Mouse (Mus musculus): Measurements from ENCODE around the gene Inafm2. TPM values are rescaled to one million over a fixed set of nuclear protein-coding genes. Genes with fewer than 3 reads are reported as not detected.

Inafm2 gene
- polyA plus RNA-seq, 1 experiment: not detected

GRCm38 (mm10) chr2:118772158-118772874 is 26.8 kb downstream of the Inafm2 start, which contains the start of gene Phgr1:
Gene Phgr1 (plus strand): TSS chr2:118772769.
- TF ChIP-seq CTCF (IDR thresholded peaks at IDR 0.05; ENCODE audit: insufficient read depth, low read depth, low read length) (no peak), POLR2A (IDR thresholded peaks at IDR 0.05; ENCODE audit: insufficient read depth, low read depth, low read length) (no peak)
- Histone ChIP-seq H3K4me1 (ENCODE audit: control insufficient read depth, insufficient read depth, low read length) (peaks cover 17% of the 10 kb centered on the region), H3K4me3 (ENCODE audit: insufficient read depth, low read depth, low read length) (no peak within 1 kb of the TSS), H3K27ac (ENCODE audit: insufficient read depth, low read depth, low read length) (no peak within 1 kb of the TSS)
- WGBS: 82% methylated on average over 6 of the region's 6 CpGs

- H3K4me3 ChIP-seq (ENCODE audit: insufficient read depth, low read depth, low read length): no peak overlapping the region
- no peak overlapping the region for H3K27ac ChIP-seq (ENCODE audit: insufficient read depth, low read depth, low read length)
- 92% methylated on average over 2 of the region's 2 CpGs for WGBS
- no peak for TF ChIP-seq POLR2A (IDR thresholded peaks at IDR 0.05; ENCODE audit: insufficient read depth, low read depth, low read length)
- TF ChIP-seq CTCF (IDR thresholded peaks at IDR 0.05; ENCODE audit: insufficient read depth, low read depth, low read length): no peak
- H3K4me1 ChIP-seq (ENCODE audit: control insufficient read depth, insufficient read depth, low read length): peaks cover 22% of the 10 kb centered on the region
These were observed 29.0 kb downstream of the Inafm2 start for GRCm38 (mm10) chr2:118774536-118774935.

GRCm38 (mm10) chr2:118775396-118775795 is 29.8 kb downstream of the Inafm2 start:
- peaks cover 22% of the 10 kb centered on the region for H3K4me1 ChIP-seq (ENCODE audit: control insufficient read depth, insufficient read depth, low read length)
- 35% methylated on average over 1 of the region's 1 CpGs for WGBS
- no peak for TF ChIP-seq CTCF (IDR thresholded peaks at IDR 0.05; ENCODE audit: insufficient read depth, low read depth, low read length)
- no peak for TF ChIP-seq POLR2A (IDR thresholded peaks at IDR 0.05; ENCODE audit: insufficient read depth, low read depth, low read length)
- no peak overlapping the region for H3K27ac ChIP-seq (ENCODE audit: insufficient read depth, low read depth, low read length)
- H3K4me3 ChIP-seq (ENCODE audit: insufficient read depth, low read depth, low read length): no peak overlapping the region

- no peak overlapping the region for H3K4me3 ChIP-seq (ENCODE audit: insufficient read depth, low read depth, low read length)
- WGBS: 14% methylated on average over 4 of the region's 4 CpGs
- peaks cover 22% of the 10 kb centered on the region for H3K4me1 ChIP-seq (ENCODE audit: control insufficient read depth, insufficient read depth, low read length)
- H3K27ac ChIP-seq (ENCODE audit: insufficient read depth, low read depth, low read length): peak overlapping the region; percentile 57
- TF ChIP-seq CTCF (IDR thresholded peaks at IDR 0.05; ENCODE audit: insufficient read depth, low read depth, low read length) (no peak), POLR2A (IDR thresholded peaks at IDR 0.05; ENCODE audit: insufficient read depth, low read depth, low read length) (no peak)
These were observed 30.3 kb downstream of the Inafm2 start for GRCm38 (mm10) chr2:118775846-118776245.

- WGBS: 55% methylated on average over 2 of the region's 2 CpGs
- H3K27ac ChIP-seq (ENCODE audit: insufficient read depth, low read depth, low read length): peak overlapping the region; percentile 57
These were observed 30.7 kb downstream of the Inafm2 start for GRCm38 (mm10) chr2:118776295-118776694.

GRCm38 (mm10) chr2:118778418-118778817 is 32.9 kb downstream of the Inafm2 start:
- 89% methylated on average over 4 of the region's 4 CpGs for WGBS
- Histone ChIP-seq H3K4me3 (ENCODE audit: insufficient read depth, low read depth, low read length) (no peak overlapping the region), H3K4me1 (ENCODE audit: control insufficient read depth, insufficient read depth, low read length) (peaks cover 24% of the 10 kb centered on the region), H3K27ac (ENCODE audit: insufficient read depth, low read depth, low read length) (no peak overlapping the region)
- TF ChIP-seq POLR2A (IDR thresholded peaks at IDR 0.05; ENCODE audit: insufficient read depth, low read depth, low read length) (no peak), CTCF (IDR thresholded peaks at IDR 0.05; ENCODE audit: insufficient read depth, low read depth, low read length) (no peak)

More at GRCm38 (mm10) chr2:118776295-118776694, 30.7 kb downstream of the Inafm2 start:
- no peak overlapping the region for H3K4me3 ChIP-seq (ENCODE audit: insufficient read depth, low read depth, low read length)
- no peak for TF ChIP-seq POLR2A (IDR thresholded peaks at IDR 0.05; ENCODE audit: insufficient read depth, low read depth, low read length)
- no peak for TF ChIP-seq CTCF (IDR thresholded peaks at IDR 0.05; ENCODE audit: insufficient read depth, low read depth, low read length)
- peaks cover 22% of the 10 kb centered on the region for H3K4me1 ChIP-seq (ENCODE audit: control insufficient read depth, insufficient read depth, low read length)

GRCm38 (mm10) chr2:118779065-118779464 is 33.5 kb downstream of the Inafm2 start:
- TF ChIP-seq POLR2A (IDR thresholded peaks at IDR 0.05; ENCODE audit: insufficient read depth, low read depth, low read length) (no peak), CTCF (IDR thresholded peaks at IDR 0.05; ENCODE audit: insufficient read depth, low read depth, low read length) (no peak)
- peaks cover 24% of the 10 kb centered on the region for H3K4me1 ChIP-seq (ENCODE audit: control insufficient read depth, insufficient read depth, low read length)
- peak overlapping the region; percentile 52 for H3K4me3 ChIP-seq (ENCODE audit: insufficient read depth, low read depth, low read length)
- peak overlapping the region; percentile 77 for H3K27ac ChIP-seq (ENCODE audit: insufficient read depth, low read depth, low read length)
- 4% methylated on average over 10 of the region's 10 CpGs for WGBS

GRCm38 (mm10) chr2:118779504-118780480 is 34.2 kb downstream of the Inafm2 start, which contains the start of gene Disp2:
Gene Disp2 (plus strand): TSS chr2:118779719.
- 7% methylated on average over 39 of the region's 39 CpGs for WGBS
- Histone ChIP-seq H3K27ac (ENCODE audit: insufficient read depth, low read depth, low read length) (peak within 1 kb of the TSS; percentile 77), H3K4me3 (ENCODE audit: insufficient read depth, low read depth, low read length) (peak within 1 kb of the TSS; percentile 52), H3K4me1 (ENCODE audit: control insufficient read depth, insufficient read depth, low read length) (peaks cover 24% of the 10 kb centered on the region)
- peak; percentile 79 for TF ChIP-seq POLR2A (IDR thresholded peaks at IDR 0.05; ENCODE audit: insufficient read depth, low read depth, low read length)
- no peak for TF ChIP-seq CTCF (IDR thresholded peaks at IDR 0.05; ENCODE audit: insufficient read depth, low read depth, low read length)
